Mouse (Mus musculus) gonadal fat pad, adult 2 months (tissue): ENCODE results near the gene Gm428. TPM values are rescaled to one million over a fixed set of nuclear protein-coding genes. Genes with fewer than 3 reads are reported as not detected.
"Not testable (repeated sequence)": the region's sequence is repeated elsewhere in the genome, so short reads cannot be mapped to it uniquely, and the experiment has no call there.

Experiments
- DNase-seq: peaks from one replicate; pipeline ENCODE4 v3.0.0-alpha.2; 2012; ENCODE audit warnings: low read depth
- polyA plus RNA-seq: library from polyadenylated mRNA; depleted of rRNA; stranded (reverse); fragments of >200 nt; gene quantifications from 2 replicates; pipeline ENCODE4 v1.2.3, GENCODE M21; 2012; rRNA removed

Gm428 gene
- not detected in 2 replicates for polyA plus RNA-seq

- DNase-seq, result not testable (repeated sequence)
These were observed at the start of gene Gm428 for GRCm38 (mm10) chr4:73683216-73683615. Gene Gm428, plus strand, starts transcription at chr4:73683516.

GRCm38 (mm10) chr4:73637821-73638220 lies 45.5 kb upstream of the Gm428 start, which contains the start of gene Gm11236:
Gene Gm11236, plus strand, starts transcription at chr4:73638121.
- not testable (repeated sequence) for DNase-seq

- not testable (repeated sequence) for DNase-seq
These were observed 21.5 kb upstream of the Gm428 start for GRCm38 (mm10) chr4:73661864-73662263.

GRCm38 (mm10) chr4:73668054-73668453 lies 15.3 kb upstream of the Gm428 start, which contains the start of gene Gm11239:
Gene Gm11239, plus strand, starts transcription at chr4:73668354.
- DNase-seq, result not testable (repeated sequence)

GRCm38 (mm10) chr4:73718761-73719160 lies 35.4 kb downstream of the Gm428 start:
- no peak for DNase-seq

- DNase-seq, result no peak
These were observed 36.5 kb downstream of the Gm428 start for GRCm38 (mm10) chr4:73719819-73720218.

Other genes starting within 250 kb of the Gm428 start
- gene Gm11238, start 75.6 kb upstream of the Gm428 start, polyA plus RNA-seq, result not detected in 2 replicates
- not detected in 2 replicates for gene Gm11237, start 60.5 kb upstream of the Gm428 start, polyA plus RNA-seq
- not detected in 2 replicates for gene Gm11236, start 45.4 kb upstream of the Gm428 start, polyA plus RNA-seq
- not detected in 2 replicates for gene Gm11239, start 15.2 kb upstream of the Gm428 start, polyA plus RNA-seq
- gene Rasef, start 107.5 kb downstream of the Gm428 start, polyA plus RNA-seq, result 7.5 and 9.6 TPM in 2 replicates
- gene Gm11758, start 192.8 kb downstream of the Gm428 start, polyA plus RNA-seq, result not detected in 2 replicates
- not detected in 2 replicates for gene Gm11757, start 207.6 kb downstream of the Gm428 start, polyA plus RNA-seq
- gene Gm13871, start 222.4 kb downstream of the Gm428 start, polyA plus RNA-seq, result not detected in 2 replicates
- gene Gm11756, start 237.2 kb downstream of the Gm428 start, polyA plus RNA-seq, result not detected in 2 replicates